Mouse (Mus musculus): ENCODE measurements around the gene Zcchc3. TPM values are rescaled to one million over a fixed set of nuclear protein-coding genes. Genes with fewer than 3 reads are reported as not detected.

The Zcchc3 gene
- polyA plus RNA-seq (2012; fragmentation: generic; extraction: Trizol), result not detected
- long read RNA-seq, experiment 1, result 0 reads
- long read RNA-seq, experiment 2, result 0 reads

GRCm38 (mm10) chr2:152414591-152415165 is at the start of gene Zcchc3:
Zcchc3 (minus strand) TSS chr2:152415027.
- no peak within 1 kb of the TSS for H3ac ChIP-seq (ENCODE audit: control insufficient read depth, insufficient read length, low read depth)
- TF ChIP-seq MYOG (IDR thresholded peaks at IDR 0.05; ENCODE audit: control insufficient read depth, extremely low read depth, insufficient read length) (no peak), FOSL1 (IDR thresholded peaks at IDR 0.05; ENCODE audit: insufficient read depth, low read length, poor library complexity, severe bottlenecking) (no peak), CTCF (IDR thresholded peaks at IDR 0.05; ENCODE audit: control insufficient read depth, insufficient read depth, insufficient read length) (no peak)
- no peak within 1 kb of the TSS for H3K4me3 ChIP-seq (ENCODE audit: insufficient read depth, poor library complexity, severe bottlenecking)
- peaks cover 3% of the 10 kb centered on the region for H3K27me3 ChIP-seq (ENCODE audit: control insufficient read depth, insufficient read depth, insufficient read length)
- H3K79me3 ChIP-seq (ENCODE audit: low read depth), result no peaks in the 10 kb centered on the region
- no peaks in the 10 kb centered on the region for H3K79me2 ChIP-seq (ENCODE audit: control insufficient read depth, insufficient read depth)
- H3K36me3 ChIP-seq (ENCODE audit: control insufficient read depth, insufficient read depth), result no peaks in the 10 kb centered on the region

- H3K27me3 ChIP-seq (ENCODE audit: control insufficient read depth, insufficient read depth, insufficient read length), result peaks cover 19% of the 10 kb centered on the region
- no peaks in the 10 kb centered on the region for H3K79me2 ChIP-seq (ENCODE audit: control insufficient read depth, insufficient read depth)
- no peaks in the 10 kb centered on the region for H3K79me3 ChIP-seq (ENCODE audit: low read depth)
- H3K36me3 ChIP-seq (ENCODE audit: control insufficient read depth, insufficient read depth), result no peaks in the 10 kb centered on the region
- no peak overlapping the region for H3ac ChIP-seq (ENCODE audit: control insufficient read depth, insufficient read length, low read depth)
- TF ChIP-seq USF1 (IDR thresholded peaks at IDR 0.05; ENCODE audit: low read depth) (no peak), CEBPB (IDR thresholded peaks at IDR 0.05; ENCODE audit: low read depth) (no peak), FOSL1 (IDR thresholded peaks at IDR 0.05; ENCODE audit: insufficient read depth, low read length, poor library complexity, severe bottlenecking) (no peak), CTCF (IDR thresholded peaks at IDR 0.05; ENCODE audit: control insufficient read depth, insufficient read depth, insufficient read length) (no peak), MAX (IDR thresholded peaks at IDR 0.05) (no peak)
- no peak overlapping the region for H3K4me3 ChIP-seq (ENCODE audit: insufficient read depth, poor library complexity, severe bottlenecking)
Observed at GRCm38 (mm10) chr2:152459241-152459640, 44.4 kb upstream of the Zcchc3 start.

GRCm38 (mm10) chr2:152452101-152452781 is 37.4 kb upstream of the Zcchc3 start:
- H3K79me3 ChIP-seq (ENCODE audit: low read depth), result no peaks in the 10 kb centered on the region
- no peak overlapping the region for H3ac ChIP-seq (ENCODE audit: control insufficient read depth, insufficient read length, low read depth)
- H3K27me3 ChIP-seq (ENCODE audit: control insufficient read depth, insufficient read depth, insufficient read length), result peaks cover 3% of the 10 kb centered on the region
- TF ChIP-seq MYOG (IDR thresholded peaks at IDR 0.05; ENCODE audit: control insufficient read depth, extremely low read depth, insufficient read length), result no peak
- TF ChIP-seq MYOD1 (IDR thresholded peaks at IDR 0.05; ENCODE audit: control insufficient read depth, insufficient read length, low read depth), result no peak
- TF ChIP-seq CEBPB (IDR thresholded peaks at IDR 0.05; ENCODE audit: low read depth), result no peak
- TF ChIP-seq MAX (IDR thresholded peaks at IDR 0.05), result no peak
- no peak for TF ChIP-seq FOSL1 (IDR thresholded peaks at IDR 0.05; ENCODE audit: insufficient read depth, low read length, poor library complexity, severe bottlenecking)
- no peak for TF ChIP-seq USF1 (IDR thresholded peaks at IDR 0.05; ENCODE audit: low read depth)
- TF ChIP-seq CTCF (IDR thresholded peaks at IDR 0.05; ENCODE audit: control insufficient read depth, insufficient read depth, insufficient read length), result no peak
- no peak overlapping the region for H3K4me3 ChIP-seq (ENCODE audit: insufficient read depth, poor library complexity, severe bottlenecking)
- H3K79me2 ChIP-seq (ENCODE audit: control insufficient read depth, insufficient read depth), result no peaks in the 10 kb centered on the region
- H3K36me3 ChIP-seq (ENCODE audit: control insufficient read depth, insufficient read depth), result no peaks in the 10 kb centered on the region

GRCm38 (mm10) chr2:152450241-152450640 is 35.4 kb upstream of the Zcchc3 start:
- Histone ChIP-seq H3K27me3 (ENCODE audit: control insufficient read depth, insufficient read depth, insufficient read length) (peaks cover 6% of the 10 kb centered on the region), H3K79me2 (ENCODE audit: control insufficient read depth, insufficient read depth) (no peaks in the 10 kb centered on the region), H3K36me3 (ENCODE audit: control insufficient read depth, insufficient read depth) (no peaks in the 10 kb centered on the region), H3K79me3 (ENCODE audit: low read depth) (no peaks in the 10 kb centered on the region), H3K4me3 (ENCODE audit: insufficient read depth, poor library complexity, severe bottlenecking) (no peak overlapping the region), H3ac (ENCODE audit: control insufficient read depth, insufficient read length, low read depth) (no peak overlapping the region)
- TF ChIP-seq MYOD1 (IDR thresholded peaks at IDR 0.05; ENCODE audit: control insufficient read depth, insufficient read length, low read depth) (no peak), USF1 (IDR thresholded peaks at IDR 0.05; ENCODE audit: low read depth) (no peak), MAX (IDR thresholded peaks at IDR 0.05) (no peak), FOSL1 (IDR thresholded peaks at IDR 0.05; ENCODE audit: insufficient read depth, low read length, poor library complexity, severe bottlenecking) (no peak), CTCF (IDR thresholded peaks at IDR 0.05; ENCODE audit: control insufficient read depth, insufficient read depth, insufficient read length) (peak; percentile 0)

GRCm38 (mm10) chr2:152447461-152447860 is 32.6 kb upstream of the Zcchc3 start:
- no peaks in the 10 kb centered on the region for H3K79me3 ChIP-seq (ENCODE audit: low read depth)

More at GRCm38 (mm10) chr2:152447461-152447860, 32.6 kb upstream of the Zcchc3 start:
- TF ChIP-seq USF1 (IDR thresholded peaks at IDR 0.05; ENCODE audit: low read depth), result no peak
- no peak for TF ChIP-seq FOSL1 (IDR thresholded peaks at IDR 0.05; ENCODE audit: insufficient read depth, low read length, poor library complexity, severe bottlenecking)
- no peak for TF ChIP-seq MAX (IDR thresholded peaks at IDR 0.05)
- no peak for TF ChIP-seq MYOD1 (IDR thresholded peaks at IDR 0.05; ENCODE audit: control insufficient read depth, insufficient read length, low read depth)
- no peak for TF ChIP-seq CEBPB (IDR thresholded peaks at IDR 0.05; ENCODE audit: low read depth)
- no peak for TF ChIP-seq MYOG (IDR thresholded peaks at IDR 0.05; ENCODE audit: control insufficient read depth, extremely low read depth, insufficient read length)
- TF ChIP-seq CTCF (IDR thresholded peaks at IDR 0.05; ENCODE audit: control insufficient read depth, insufficient read depth, insufficient read length), result no peak
- peaks cover 8% of the 10 kb centered on the region for H3K27me3 ChIP-seq (ENCODE audit: control insufficient read depth, insufficient read depth, insufficient read length)
- no peaks in the 10 kb centered on the region for H3K36me3 ChIP-seq (ENCODE audit: control insufficient read depth, insufficient read depth)
- no peak overlapping the region for H3K4me3 ChIP-seq (ENCODE audit: insufficient read depth, poor library complexity, severe bottlenecking)
- no peak overlapping the region for H3ac ChIP-seq (ENCODE audit: control insufficient read depth, insufficient read length, low read depth)
- H3K79me2 ChIP-seq (ENCODE audit: control insufficient read depth, insufficient read depth), result no peaks in the 10 kb centered on the region
